Mouse (Mus musculus): ENCODE results near the gene Phka2.

Gene Phka2

DNA sequence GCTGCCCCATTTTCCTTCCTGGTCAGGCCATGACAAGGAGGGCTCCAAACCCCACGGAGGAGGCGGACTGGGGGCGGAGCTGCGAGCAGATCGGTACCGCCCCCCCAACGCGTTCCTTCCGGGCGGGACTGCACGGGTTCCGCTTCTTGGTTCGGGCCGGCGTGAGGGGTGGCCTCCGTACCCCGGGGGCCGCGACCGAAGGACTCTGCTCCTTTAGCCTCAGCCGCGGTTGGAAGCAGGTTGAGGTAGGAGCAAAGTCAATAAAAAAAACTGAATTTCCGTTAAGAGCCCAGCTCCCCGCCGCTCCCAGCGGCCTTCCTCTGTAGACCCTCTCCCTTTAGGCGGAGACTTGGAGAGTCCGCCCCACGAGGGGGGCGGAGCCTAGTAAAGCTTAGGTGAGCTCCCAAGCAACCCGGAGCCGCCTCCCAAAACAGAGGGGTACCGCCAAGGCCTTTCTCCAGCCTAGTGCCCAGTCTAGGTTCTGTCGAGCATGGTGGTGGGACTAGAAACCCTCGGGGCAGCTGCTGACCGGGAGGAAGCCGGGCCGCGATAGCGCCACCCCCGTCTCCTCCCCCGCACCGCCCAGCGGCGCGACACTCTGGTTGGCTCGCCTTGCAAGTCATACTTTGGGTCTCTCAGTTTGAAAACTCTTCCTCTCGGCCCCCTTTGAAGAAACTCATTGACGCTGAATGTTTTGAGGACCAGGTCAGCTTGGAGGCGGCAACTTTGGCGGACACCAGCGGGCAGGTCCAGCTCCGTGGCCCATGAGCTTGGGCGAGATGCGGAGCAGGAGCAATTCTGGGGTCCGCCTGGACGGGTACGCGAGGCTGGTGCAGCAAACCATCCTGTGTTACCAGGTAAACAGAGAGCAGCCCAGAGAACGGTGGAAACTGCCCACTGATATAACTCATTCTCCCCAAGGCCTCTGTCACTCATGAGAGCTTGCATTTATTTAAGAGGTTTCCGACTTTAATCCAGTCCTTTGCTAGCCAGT is at the start of gene Phka2:
TSS of gene Phka2 (plus strand) at position 119 of the 994 bp plus-strand sequence.
- peak; percentile 52 for DNase-seq (ENCODE audit: low spot score)

- no peak for DNase-seq (ENCODE audit: low spot score)
Observed at GRCm38 (mm10) chrX:160455686-160456085, 46.3 kb upstream of the Phka2 start.

DNA sequence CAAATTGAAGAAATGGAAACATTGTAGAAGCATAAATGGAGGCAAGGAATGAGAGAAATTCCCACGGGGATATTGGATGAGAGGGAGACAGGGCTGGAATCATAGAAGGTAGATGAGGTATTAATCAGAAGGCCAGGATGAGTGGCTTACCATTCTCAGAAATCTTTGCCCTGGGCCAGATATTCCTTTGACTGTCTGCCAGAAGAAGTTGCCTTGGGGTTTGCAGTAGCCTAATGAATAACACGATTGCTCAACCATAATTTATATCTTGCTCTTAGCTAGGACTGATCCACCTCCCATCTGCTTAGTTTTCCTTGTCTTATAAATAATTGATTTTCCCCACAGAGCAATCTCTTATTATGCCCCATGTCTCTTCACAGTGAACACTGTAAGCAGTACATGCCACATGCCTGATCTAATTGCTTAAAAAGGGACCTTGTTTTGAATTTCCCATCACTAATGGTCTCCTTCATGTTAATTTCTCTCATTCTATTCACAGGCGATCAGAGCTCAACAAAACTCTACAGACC is 30.6 kb upstream of the Phka2 start:
- DNase-seq (ENCODE audit: low spot score): no peak

GRCm38 (mm10) chrX:160489784-160490183 is 12.2 kb upstream of the Phka2 start:
- no peak for DNase-seq (ENCODE audit: low spot score)

DNA sequence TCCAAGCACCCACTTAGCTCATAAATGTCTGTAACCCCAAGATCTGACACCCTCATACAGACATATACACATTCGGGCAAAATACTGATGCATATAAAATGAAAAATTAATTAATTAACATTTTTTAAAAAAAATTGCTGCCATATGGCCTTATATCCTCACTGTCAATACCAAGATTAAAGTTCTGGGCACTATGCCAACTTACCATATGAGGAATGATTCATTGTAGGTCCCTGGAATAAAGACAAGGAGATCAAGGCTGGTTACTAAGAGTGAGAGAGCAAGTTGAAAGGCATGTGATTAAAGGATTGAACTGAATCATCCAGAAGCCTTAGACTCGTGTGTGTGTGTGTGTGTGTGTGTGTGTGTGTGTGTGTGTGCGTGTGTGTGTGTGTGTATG is 7.6 kb upstream of the Phka2 start:
- DNase-seq (ENCODE audit: low spot score): no peak

DNA sequence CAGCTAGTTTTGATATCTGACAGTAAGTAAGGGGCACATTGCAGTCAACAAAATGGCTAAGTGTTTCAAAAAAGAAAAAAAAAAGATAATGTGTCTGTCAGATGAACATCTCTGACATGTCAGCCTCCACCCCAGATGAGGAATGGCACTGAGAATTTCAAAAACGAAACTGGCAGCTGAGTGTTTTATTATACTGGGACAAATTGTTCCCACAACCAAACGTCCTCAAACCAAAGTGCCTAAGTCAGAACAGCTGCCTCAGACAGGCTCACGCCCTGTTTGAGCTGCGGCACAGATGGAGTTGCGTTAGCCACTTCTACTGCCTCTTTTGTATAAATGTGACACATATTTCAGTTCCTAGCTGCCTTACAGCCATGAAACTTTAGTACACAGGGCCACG is 7.0 kb upstream of the Phka2 start:
- DNase-seq (ENCODE audit: low spot score): no peak

DNA sequence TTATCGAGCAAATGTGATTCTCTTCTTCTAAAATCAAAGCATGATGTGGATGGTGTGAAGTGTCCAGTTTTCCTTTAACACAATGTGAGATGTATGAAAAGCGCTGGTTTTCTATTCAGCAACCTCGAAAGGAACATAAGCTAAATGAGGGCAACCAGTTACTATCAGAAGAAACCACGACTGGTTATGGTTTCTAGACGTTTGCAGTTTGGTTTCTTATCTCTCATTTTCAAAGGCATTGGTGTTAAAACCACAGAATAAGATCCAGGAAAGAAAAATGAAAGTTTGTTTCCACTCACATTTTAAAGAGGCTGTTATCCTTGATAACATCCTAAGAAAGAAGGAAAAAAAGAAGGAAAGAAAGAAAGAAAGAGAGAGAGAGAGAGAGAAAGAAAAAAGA is 5.5 kb upstream of the Phka2 start:
- no peak for DNase-seq (ENCODE audit: low spot score)

GRCm38 (mm10) chrX:160501095-160501494 is 871 bp upstream of the Phka2 start:
- DNase-seq (ENCODE audit: low spot score): no peak

GRCm38 (mm10) chrX:160501687-160502047 is 299 bp upstream of the Phka2 start:
- DNase-seq (ENCODE audit: low spot score): no peak

GRCm38 (mm10) chrX:160509046-160509445 is 7.1 kb downstream of the Phka2 start:
- DNase-seq (ENCODE audit: low spot score): no peak

DNA sequence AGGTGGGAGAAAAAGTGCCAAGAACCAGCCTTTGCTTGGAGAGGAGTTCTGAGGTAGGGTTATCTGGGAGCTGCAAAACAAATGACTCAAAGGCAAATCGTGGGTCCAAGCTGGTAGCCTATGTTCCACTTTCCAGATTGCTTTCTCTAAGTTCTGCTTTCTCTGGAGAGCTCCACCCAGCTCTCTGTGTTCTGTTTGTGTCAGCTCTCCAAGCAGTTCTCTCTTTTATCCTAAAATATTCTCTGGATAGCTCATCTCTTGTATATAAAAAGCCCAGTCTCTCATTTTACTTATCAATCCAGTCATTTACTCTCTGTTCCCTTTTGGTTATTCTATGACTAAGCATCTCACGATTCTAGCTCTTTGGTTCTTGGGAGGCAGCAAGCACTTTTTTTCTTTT is 8.2 kb downstream of the Phka2 start:
- DNase-seq (ENCODE audit: low spot score): no peak

DNA sequence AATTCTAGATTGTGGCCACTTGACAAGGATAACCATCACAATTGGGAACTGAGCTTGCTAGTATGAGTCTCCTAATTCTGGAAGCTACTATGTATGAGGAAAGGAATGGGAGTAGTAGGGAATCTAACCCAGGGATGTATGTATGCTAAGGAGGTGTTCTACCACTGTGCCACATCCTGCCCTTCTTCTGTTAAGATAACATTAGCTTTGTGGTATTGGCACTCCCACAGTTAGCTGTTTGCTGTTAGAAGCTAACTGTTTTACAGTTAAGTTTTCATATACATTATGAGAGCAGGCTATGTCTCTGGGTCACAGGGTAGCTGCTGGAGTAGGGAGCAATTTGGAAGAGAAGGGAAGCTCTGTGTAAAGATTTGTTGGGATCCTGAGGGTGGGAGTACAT is 14.1 kb downstream of the Phka2 start:
- DNase-seq (ENCODE audit: low spot score): no peak

- no peak for DNase-seq (ENCODE audit: low spot score)
Observed at GRCm38 (mm10) chrX:160542772-160543171, 40.8 kb downstream of the Phka2 start.

GRCm38 (mm10) chrX:160548875-160549274 is 46.9 kb downstream of the Phka2 start:
- no peak for DNase-seq (ENCODE audit: low spot score)

DNA sequence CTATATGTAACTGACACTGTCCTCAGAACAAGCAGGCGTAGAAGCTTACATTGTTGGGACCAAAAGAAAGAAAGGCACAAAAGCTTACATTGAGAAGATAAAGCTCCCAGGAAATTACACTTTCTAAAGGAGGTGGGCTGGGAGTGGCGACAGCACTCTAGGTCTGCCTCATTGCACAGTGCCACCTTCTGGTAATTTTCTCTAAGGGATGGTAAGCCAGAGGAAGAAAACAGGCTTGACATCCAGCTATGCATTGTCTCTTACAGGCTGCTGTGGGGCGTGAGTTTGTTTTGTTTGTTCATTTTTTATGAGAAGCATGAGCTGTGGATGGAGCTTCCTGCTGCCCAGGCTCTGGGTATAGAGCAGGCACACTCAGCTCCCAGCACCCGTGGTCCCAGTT is 50.1 kb downstream of the Phka2 start:
- no peak for DNase-seq (ENCODE audit: low spot score)

- DNase-seq (ENCODE audit: low spot score): no peak
Observed at GRCm38 (mm10) chrX:160583589-160583988, 81.6 kb downstream of the Phka2 start.

DNA sequence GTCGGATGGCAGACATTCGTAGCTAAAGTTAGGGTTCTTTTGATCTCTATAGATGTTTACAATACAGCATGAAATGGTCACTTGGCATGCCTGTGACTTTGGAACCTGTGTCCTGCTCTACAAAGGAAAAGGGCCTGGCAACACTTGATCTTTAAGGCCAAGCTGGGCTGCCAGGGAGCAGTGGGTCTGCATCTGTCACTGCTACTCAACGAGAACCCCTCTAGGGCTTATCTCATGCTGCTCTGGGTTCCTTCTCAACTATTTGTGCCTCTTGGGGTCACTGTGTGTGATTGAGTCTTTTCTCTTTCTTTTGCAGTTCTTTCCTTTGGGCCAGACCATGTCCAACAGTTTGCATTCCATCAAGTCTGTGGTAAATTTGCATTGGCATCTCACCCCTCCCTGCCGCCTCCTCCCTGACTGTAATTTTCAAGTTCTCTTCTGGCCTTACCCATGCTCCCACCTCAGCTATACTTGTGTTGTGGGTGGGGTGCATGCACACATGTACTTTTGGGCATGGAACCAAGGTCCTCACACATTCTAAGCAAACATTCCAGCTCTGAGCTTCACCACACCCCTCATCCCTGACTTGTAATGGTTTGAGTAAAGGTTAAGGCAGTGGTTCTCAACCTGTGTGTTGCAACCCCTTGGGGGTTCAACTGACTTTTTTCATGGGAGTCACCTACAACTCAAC is 82.3 kb downstream of the Phka2 start:
- DNase-seq (ENCODE audit: low spot score): no peak

DNA sequence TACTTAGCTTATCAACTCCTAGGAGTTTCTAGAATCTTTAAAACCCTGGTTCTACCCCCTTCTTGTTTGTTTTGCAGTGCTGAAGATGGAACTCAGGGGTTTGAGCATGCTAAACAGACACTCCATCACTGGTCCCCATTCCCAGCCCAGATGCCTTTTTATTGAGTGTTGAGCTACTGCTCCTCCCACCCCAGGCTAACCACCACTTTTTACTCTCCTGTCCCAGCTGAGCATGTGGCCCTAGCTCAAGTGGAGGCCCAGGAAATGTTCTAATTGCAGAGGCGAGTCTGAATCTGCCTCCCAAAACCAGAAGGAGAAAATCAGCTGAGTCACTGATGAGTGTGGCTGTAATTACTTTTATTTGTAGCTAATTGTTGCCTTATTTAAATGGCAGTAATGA is 83.1 kb downstream of the Phka2 start:
- no peak for DNase-seq (ENCODE audit: low spot score)

- DNase-seq (ENCODE audit: low spot score): no peak
Observed at GRCm38 (mm10) chrX:160588523-160588922, 86.6 kb downstream of the Phka2 start.

DNA sequence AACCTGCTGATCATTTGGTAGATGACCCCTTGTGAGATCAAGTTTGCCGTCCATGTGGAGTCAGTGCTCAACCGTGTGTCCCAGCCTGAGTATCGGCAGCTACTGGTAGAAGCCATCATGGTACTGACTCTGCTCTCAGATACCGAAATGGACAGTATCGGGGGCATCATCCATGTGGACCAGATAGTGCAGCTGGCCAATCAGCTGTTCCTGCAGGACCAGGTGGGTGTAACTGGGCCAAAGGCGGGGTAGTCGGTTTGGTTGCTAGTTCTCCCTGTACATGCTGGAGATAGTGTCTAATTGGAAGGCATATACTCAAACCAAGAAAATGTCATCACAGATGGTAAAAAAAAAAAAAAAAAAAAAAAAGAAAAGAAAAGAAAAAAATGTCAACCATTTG is 88.2 kb downstream of the Phka2 start:
- no peak for DNase-seq (ENCODE audit: low spot score)

- no peak for DNase-seq (ENCODE audit: low spot score)
Observed at GRCm38 (mm10) chrX:160592933-160593332, 91.0 kb downstream of the Phka2 start.

DNA sequence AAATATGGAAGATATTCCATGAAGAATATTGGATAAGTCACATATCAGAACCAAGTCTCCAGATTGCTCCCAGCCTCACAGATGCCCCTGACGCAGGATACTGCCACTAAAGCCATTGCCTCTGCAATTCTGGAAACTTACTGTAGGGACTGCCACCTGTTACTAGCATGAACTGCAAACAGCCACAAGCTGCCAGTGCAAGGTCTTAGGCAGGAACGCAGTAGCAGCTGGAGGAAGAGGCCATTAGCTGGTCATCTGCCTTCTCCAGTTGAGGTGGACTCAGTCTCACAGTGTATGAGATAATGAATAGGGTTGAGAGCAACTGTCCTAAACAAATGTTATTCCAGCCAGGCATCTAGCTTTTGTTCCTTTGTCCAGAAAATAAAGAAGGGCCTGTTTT is 96.1 kb downstream of the Phka2 start:
- DNase-seq (ENCODE audit: low spot score): no peak

Measured in ovary, postnatal 10 days (tissue).